Mouse (Mus musculus) heart, embryonic 14.5 days (tissue): Measurements from ENCODE around the gene Runx1. TPM values are rescaled to one million over a fixed set of nuclear protein-coding genes. Genes with fewer than 3 reads are reported as not detected.

ENCODE experiments used
- ATAC-seq: fragments of 200-750 bp; cut with Nextera tagmentation; 2 replicates; pipeline ENCODE4 v1.8.0; 2017; ENCODE audit warnings: low read depth, moderate TSS enrichment; ENCODE audit not compliant: insufficient number of reproducible peaks, insufficient read depth, low FRiP score
- H3K27ac ChIP-seq, 2 experiments: fragments of 200-500 bp in 1 of 2; fragments of 300-500 bp in 1 of 2; sonication (generic) in 1 of 2; replicated peaks in 1 of 2; 2 replicates each; pipeline ENCODE4 v1.5.1; 2012 to 2014; ENCODE audit warnings: low read depth in 2 of 2, low read length in 2 of 2, control low read depth in 1 of 2, mild to moderate bottlenecking in 1 of 2, mixed read lengths in 1 of 2; ENCODE audit not compliant: control insufficient read depth in 1 of 2, insufficient read depth in 1 of 2
- H3K27me3 ChIP-seq: fragments of 300-500 bp; sonication (generic); 2 replicates; pipeline ENCODE4 v1.6.1; 2014; ENCODE audit warnings: mild to moderate bottlenecking, low read length, control low read depth; ENCODE audit not compliant: control insufficient read depth, insufficient read depth
- H3K36me3 ChIP-seq: fragments of 300-500 bp; sonication (generic); 2 replicates; pipeline ENCODE4 v1.6.1; 2014; ENCODE audit warnings: mild to moderate bottlenecking, control low read depth, low read length, mixed read lengths; ENCODE audit not compliant: control insufficient read depth, insufficient read depth
- H3K4me1 ChIP-seq, 2 experiments: fragments of 200-500 bp in 1 of 2; fragments of 300-500 bp in 1 of 2; sonication (generic) in 1 of 2; 2 replicates each; pipeline ENCODE4 v1.6.1; 2012 to 2014; ENCODE audit warnings: low read length in 2 of 2, control low read depth in 1 of 2, mixed read lengths in 1 of 2; ENCODE audit not compliant: control insufficient read depth in 2 of 2, insufficient read depth in 2 of 2
- H3K4me2 ChIP-seq: fragments of 300-500 bp; sonication (generic); 2 replicates; pipeline ENCODE4 v1.6.1; 2014; ENCODE audit warnings: mild to moderate bottlenecking, low read length
- H3K4me3 ChIP-seq, 2 experiments: fragments of 200-500 bp in 1 of 2; fragments of 300-500 bp in 1 of 2; sonication (generic) in 1 of 2; 2 replicates each; pipeline ENCODE4 v1.5.1; 2012 to 2014; ENCODE audit warnings: low read length in 2 of 2, mild to moderate bottlenecking in 2 of 2, control low read depth in 1 of 2, low read depth in 1 of 2, moderate library complexity in 1 of 2; ENCODE audit not compliant: control insufficient read depth in 1 of 2, insufficient read depth in 1 of 2
- H3K9ac ChIP-seq: fragments of 300-500 bp; sonication (generic); 2 replicates; pipeline ENCODE4 v1.6.1; 2014; ENCODE audit warnings: mild to moderate bottlenecking, low read length
- H3K9me3 ChIP-seq: fragments of 300-500 bp; sonication (generic); 2 replicates; pipeline ENCODE4 v1.6.1; 2016; ENCODE audit warnings: low read length, control low read depth; ENCODE audit not compliant: control insufficient read depth
- WGBS: fragments of 180-500 bp; shearing (Covaris S2); extraction: QIAGEN DNeasy Blood & Tissue Kit; methylation state at CpG from one replicate; pipeline ENCODE4 v1.1.7; 2014; 5-methylcytosine and 5-hydroxymethylcytosine counted together
- polyA plus RNA-seq: library from polyadenylated mRNA; unstranded; fragments of >200 nt; fragmentation: Nextera tagmentation; extraction: Ambion mirVana; gene quantifications from 2 replicates; pipeline ENCODE4 v1.2.1, GENCODE M21; 2014

Runx1 gene
- polyA plus RNA-seq, 1 experiment from 2014 or later = 1.0 TPM

DNA sequence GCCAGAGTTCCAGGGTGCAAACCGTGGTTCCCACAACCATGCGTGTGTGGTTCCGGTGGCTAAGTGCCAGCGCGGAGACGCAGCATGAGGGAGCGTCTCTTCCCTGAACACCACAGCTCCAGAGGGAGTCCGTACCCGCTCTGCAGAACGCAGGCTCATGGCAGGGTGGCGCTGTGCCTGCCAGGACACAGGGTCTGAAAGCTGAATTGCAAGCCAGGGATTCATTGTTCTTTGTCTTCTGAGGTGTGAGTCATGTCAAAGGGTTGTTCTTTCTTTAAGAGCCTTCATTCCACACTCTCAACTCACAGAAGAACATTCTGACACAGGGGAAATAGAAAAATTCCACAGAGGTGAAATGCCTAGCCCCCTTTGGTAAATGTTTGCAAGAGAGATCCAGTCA is 202.0 kb downstream of the Runx1 start:
- Histone ChIP-seq H3K4me1 (peaks cover 4 to 5% of the 10 kb centered on the region in 2 experiments; a peak in 2 of 4 replicates), H3K27ac (no peak overlapping the region), H3K27me3 (peaks cover 12% of the 10 kb centered on the region), H3K4me3 (no peak overlapping the region), H3K9me3 (no peaks in the 10 kb centered on the region), H3K9ac (no peak overlapping the region), H3K4me2 (no peak overlapping the region), H3K36me3 (no peaks in the 10 kb centered on the region)
- ATAC-seq = no peak
- WGBS = 76% methylated on average over 11 of the region's 11 CpGs

DNA sequence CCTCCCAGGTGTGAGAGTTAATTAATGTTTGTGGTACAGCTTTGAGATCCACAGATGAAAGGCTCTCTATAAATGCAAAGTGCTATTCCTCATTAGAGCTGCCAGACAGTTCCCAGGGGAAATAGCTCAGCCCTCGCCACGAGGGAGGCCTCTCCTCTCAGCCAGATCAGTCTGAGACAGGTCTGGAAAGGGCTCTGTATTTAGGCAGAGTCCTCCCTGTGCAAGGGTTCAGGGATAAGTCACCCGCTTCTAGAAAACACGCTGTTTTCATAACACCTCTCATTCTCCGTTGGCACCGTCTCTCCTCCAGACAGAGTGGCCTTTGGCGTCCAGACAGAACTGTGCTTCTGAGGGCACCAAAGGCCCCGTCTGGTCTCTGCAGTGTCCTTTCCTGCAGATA is 204.1 kb downstream of the Runx1 start:
- H3K4me3 ChIP-seq = no peak overlapping the region
- H3K4me1 ChIP-seq = no peaks in the 10 kb centered on the region
- no peak overlapping the region for H3K27ac ChIP-seq
- ATAC-seq = no peak
- peaks cover 7% of the 10 kb centered on the region for H3K9me3 ChIP-seq
- 58% methylated on average over 8 of the region's 8 CpGs for WGBS
- H3K27me3 ChIP-seq = peaks cover 7% of the 10 kb centered on the region
- no peak overlapping the region for H3K9ac ChIP-seq
- H3K36me3 ChIP-seq = no peaks in the 10 kb centered on the region
- H3K4me2 ChIP-seq = no peak overlapping the region

DNA sequence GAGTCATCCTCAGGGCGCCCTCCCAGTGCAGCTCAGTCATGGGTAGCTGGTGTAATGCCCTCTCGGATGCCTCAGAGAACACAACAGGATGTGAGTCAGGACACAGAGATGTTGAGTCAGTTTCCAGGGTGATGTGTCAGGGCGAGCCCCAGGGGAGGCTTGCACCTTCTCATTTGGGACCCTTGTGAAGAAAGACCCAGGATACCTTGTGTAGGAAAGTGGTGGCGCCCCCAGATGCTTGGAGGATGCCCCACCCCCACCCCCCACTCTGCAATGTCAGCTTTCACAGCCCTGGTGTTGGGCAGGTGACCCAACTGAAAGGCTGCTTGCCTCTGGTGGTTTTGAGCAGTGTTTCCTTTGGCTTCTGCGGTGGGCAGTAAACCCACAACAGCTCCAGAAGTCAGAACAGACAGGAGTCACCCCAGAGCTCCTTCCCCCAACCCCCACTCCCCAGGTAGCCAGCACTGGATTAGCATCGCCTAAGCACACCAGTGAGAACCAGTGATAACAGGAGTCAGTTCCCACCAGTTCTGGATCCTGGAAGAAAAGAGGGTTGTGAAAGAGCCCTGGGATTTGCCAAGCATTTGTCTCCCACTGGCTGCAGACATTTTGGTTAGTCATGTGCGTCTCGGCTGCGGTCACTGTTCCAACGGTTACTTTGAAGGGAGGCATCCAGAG is 205.0 kb downstream of the Runx1 start:
- Histone ChIP-seq H3K27ac (no peak overlapping the region), H3K36me3 (no peaks in the 10 kb centered on the region), H3K4me3 (no peak overlapping the region), H3K9ac (no peak overlapping the region), H3K27me3 (peaks cover 7% of the 10 kb centered on the region), H3K4me2 (no peak overlapping the region), H3K4me1 (no peaks in the 10 kb centered on the region), H3K9me3 (peaks cover 7% of the 10 kb centered on the region)
- ATAC-seq = no peak
- 56% methylated on average over 10 of the region's 10 CpGs for WGBS

DNA sequence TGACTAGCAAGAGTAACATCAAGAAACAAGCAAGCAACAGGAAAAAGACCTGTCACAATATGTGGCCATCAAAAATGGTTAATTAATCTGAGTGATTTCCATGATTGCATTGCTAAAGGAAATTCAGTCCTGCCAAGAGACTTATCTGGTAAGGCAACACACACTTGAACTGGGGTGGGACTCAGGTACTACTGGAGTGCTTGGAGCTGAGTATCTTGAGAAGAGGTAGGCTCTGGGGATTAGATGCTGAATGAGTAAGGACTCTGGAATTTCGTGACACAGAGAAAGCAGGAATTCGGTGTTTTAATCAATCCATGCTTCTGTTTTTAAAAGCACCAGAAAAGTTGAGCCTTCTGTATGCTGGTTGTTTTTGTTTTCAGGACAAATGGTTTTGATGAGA is 209.1 kb downstream of the Runx1 start:
- H3K36me3 ChIP-seq = no peaks in the 10 kb centered on the region
- H3K27me3 ChIP-seq = no peaks in the 10 kb centered on the region
- H3K9ac ChIP-seq = no peak overlapping the region
- no peak overlapping the region for H3K27ac ChIP-seq
- no peak overlapping the region for H3K4me3 ChIP-seq
- WGBS = 69% methylated on average over 2 of the region's 2 CpGs
- no peak for ATAC-seq
- peaks cover 7% of the 10 kb centered on the region for H3K9me3 ChIP-seq
- no peak overlapping the region for H3K4me2 ChIP-seq
- no peaks in the 10 kb centered on the region for H3K4me1 ChIP-seq

DNA sequence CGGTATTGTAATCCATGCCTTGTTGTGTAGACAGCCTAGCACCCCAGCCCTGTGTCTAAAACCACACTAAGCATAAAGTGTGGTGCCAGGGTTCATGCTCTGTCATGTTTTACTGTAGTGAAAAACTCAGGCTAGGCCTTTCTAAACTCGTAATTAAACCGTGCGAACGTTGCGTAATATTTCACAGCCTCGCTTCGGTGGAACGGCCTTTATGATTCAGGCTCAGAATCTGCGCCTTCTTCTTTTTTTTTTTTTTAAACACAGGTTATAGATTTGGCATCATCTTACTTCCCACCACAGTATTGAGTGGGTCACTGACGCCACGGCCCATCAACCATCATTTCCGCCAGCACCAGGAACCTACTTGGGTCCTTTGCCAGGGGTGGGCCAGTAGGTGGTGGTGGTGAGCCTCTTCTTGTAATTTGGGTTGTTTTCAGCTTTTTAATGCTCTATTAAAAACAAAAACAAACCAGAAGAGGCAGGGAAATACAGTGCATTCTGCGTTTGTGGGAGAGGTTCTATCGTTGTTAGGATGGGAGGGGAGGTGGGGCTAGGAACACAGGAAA is 210.6 kb downstream of the Runx1 start:
- Histone ChIP-seq H3K4me2 (no peak overlapping the region), H3K9ac (no peak overlapping the region), H3K27me3 (no peaks in the 10 kb centered on the region), H3K4me1 (no peaks in the 10 kb centered on the region), H3K9me3 (peaks cover 7% of the 10 kb centered on the region), H3K36me3 (no peaks in the 10 kb centered on the region), H3K27ac (no peak overlapping the region), H3K4me3 (no peak overlapping the region)
- ATAC-seq = no peak
- WGBS = 88% methylated on average over 15 of the region's 15 CpGs

DNA sequence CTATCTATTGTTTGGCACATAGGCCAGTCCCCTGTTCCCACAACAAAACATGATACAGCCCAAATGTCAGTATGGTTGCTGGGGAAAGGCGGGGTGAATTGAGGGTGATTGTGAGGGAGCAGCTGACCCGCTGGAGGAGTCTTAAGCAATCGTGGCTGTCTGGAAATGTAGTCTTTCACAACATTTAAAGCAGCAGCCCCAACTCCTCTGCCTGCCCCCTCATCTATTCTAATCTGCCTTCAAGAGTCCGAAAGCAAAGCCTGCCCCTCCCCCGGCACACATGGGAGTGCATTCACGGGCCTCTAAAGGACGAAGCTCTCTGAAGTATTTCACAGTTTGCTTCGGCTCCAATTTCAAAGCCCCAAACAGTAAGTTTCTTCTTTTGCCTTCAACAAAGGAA is 213.4 kb downstream of the Runx1 start:
- ATAC-seq = no peak
- WGBS = 55% methylated on average over 8 of the region's 8 CpGs

DNA sequence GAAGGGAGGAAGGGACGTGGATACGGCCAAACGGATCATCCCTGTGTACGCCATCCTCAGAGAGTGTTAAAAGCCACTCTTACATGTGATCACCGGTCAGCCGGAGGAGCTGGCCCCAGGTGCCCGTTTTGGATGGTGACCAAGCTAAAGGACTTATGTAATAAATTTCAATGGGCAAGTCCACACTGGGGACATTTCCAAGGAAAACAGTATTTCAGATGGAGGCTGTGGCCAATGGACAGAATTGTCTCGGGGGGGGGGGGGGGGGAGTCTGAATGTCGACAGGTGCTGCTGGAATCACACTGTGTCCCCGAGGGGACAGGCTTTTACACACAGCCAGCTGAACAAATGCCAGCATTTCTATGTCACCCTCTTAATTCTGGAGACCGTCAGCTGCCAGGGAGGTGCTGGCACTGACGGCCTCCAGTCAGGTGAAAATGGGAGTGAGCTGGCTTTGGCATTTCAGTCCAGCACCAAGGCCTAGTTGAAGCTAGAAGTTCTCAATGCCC is 214.3 kb downstream of the Runx1 start:
- H3K27me3 ChIP-seq = peaks cover 12% of the 10 kb centered on the region
- 73% methylated on average over 12 of the region's 12 CpGs for WGBS

More for the DNA sequence above, 213.4 kb downstream of the Runx1 start:
- H3K27me3 ChIP-seq = peaks cover 7% of the 10 kb centered on the region
- H3K9me3 ChIP-seq = peaks cover 2% of the 10 kb centered on the region
- H3K4me3 ChIP-seq = no peak overlapping the region
- no peak overlapping the region for H3K4me2 ChIP-seq
- H3K27ac ChIP-seq = no peak overlapping the region
- no peaks in the 10 kb centered on the region; a peak in 1 of 4 replicates for H3K4me1 ChIP-seq
- H3K9ac ChIP-seq = no peak overlapping the region
- H3K36me3 ChIP-seq = no peaks in the 10 kb centered on the region

More for the DNA sequence above, 214.3 kb downstream of the Runx1 start:
- no peak for ATAC-seq
- Histone ChIP-seq H3K4me2 (no peak overlapping the region), H3K9me3 (no peaks in the 10 kb centered on the region), H3K36me3 (no peaks in the 10 kb centered on the region), H3K4me1 (no peaks in the 10 kb centered on the region; a peak in 1 of 4 replicates), H3K9ac (no peak overlapping the region), H3K4me3 (no peak overlapping the region), H3K27ac (no peak overlapping the region)
